Mouse (Mus musculus): ENCODE measurements around the gene Nat8f7.
"Not testable (repeated sequence)": the region's sequence is repeated elsewhere in the genome, so short reads cannot be mapped to it uniquely, and the experiment has no call there.

The Nat8f7 gene

DNA sequence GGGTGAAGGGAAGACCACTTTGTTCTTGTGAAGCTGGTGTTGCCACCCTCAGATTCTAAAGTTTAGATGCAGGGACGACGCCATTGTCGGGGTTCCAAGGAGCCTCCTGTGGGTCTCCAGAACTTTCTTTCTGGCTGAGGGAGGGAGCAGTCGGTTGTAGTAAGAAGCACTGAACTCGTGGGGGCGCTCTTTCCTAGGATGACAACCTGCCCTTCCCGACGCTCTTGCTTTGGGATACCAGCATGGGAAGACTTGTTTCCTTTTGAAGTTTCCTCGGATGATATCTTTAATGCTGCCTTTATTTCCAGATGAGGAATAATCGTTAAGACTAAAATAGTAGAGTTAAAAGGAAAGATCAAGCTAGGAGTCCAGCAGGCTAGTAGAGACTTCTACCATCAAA is at the start of gene Nat8f7:
Nat8f7 (minus strand) TSS at position 101 of the 400 bp plus-strand sequence.
- not testable (repeated sequence) for DNase-seq (ENCODE audit: low spot score in 2 of 2)

DNA sequence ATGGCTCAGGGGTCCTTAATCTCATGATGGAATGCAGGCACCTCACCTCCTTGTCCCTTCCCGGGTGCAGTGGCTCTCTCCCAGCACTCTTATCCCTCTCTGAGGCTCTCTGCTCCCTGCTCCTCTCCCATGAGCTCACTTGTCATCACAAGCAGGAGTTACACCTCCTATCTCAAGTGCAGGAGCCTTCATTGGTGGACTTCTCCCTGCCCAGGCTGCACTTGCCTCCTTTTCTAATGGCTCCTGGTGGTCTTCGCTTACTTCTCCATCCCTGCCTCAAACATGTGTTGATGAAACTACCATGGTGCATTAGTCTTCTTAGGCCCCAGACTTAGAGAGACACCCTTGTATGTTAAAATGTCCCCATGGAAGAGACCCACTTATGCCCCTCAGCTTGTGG is 49.7 kb upstream of the Nat8f7 start:
- not testable (repeated sequence) for DNase-seq (ENCODE audit: low spot score in 2 of 2)

DNA sequence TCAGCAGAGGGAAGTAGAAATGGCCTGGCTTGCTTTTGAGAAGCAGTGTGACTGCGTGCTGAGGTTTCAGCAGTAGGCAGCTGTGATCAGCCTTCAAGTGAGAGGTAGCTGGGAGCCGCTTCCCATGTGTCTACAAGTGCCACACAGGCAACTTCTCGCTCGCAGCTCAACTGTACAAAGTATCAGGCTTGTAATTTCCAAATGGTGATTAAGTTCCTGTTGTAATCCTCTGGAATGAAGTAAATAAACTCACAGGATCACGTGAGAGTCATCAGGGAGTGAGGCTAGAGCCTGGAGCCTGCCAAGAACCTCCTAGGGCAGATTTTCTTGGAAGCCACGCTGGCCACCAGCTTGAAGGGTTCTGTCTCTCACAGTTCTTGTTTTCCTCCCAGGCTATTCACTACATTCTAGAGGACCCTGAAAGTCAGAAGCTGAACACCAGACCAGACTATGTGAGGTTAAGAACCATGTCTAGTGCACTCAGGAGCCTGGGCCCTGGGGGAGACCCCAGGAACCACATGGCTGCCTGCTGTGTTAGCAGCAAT is 42.8 kb upstream of the Nat8f7 start:
- DNase-seq (ENCODE audit: low spot score in 2 of 2) = not testable (repeated sequence)

DNA sequence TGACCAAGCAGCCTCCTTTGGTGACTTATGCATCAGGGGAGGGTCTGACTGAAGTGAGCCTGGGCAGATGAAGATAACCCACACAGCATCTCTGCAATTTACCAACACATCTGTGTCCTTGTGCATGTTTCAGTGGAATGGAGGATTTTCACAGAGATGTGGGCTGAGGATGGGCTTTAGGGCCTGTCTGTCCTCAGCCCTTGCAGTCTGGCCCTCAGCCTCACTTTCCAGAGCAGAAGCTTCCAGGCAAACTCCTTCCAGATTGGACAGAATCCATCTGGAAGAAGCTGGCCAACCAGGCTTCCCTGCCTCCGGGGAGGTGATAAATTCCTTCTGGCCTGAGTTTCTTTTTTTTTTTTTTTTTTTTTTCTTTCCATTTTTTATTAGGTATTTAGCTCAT is 3.4 kb downstream of the Nat8f7 start:
- DNase-seq (ENCODE audit: low spot score in 2 of 2) = not testable (repeated sequence)

DNA sequence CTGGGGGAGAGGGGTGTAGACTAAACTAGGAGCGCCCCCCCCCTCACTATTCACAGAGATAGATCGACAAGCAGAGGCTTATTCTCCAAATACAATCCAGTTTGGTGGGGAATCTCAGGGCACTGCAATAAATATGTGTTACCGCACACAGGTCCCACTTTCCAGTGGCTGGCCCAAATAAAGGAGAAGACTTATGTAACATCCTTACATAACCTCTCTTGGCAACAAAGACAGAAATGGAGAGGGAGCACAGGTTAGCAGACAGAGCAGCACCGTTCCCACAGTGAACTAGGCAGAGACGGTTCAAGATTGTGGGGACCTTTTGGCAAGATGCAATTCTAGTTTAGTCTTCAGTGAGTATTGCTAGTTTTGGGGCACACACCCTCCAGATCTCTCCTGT is 3.8 kb downstream of the Nat8f7 start:
- DNase-seq (ENCODE audit: low spot score in 2 of 2) = not testable (repeated sequence)

DNA sequence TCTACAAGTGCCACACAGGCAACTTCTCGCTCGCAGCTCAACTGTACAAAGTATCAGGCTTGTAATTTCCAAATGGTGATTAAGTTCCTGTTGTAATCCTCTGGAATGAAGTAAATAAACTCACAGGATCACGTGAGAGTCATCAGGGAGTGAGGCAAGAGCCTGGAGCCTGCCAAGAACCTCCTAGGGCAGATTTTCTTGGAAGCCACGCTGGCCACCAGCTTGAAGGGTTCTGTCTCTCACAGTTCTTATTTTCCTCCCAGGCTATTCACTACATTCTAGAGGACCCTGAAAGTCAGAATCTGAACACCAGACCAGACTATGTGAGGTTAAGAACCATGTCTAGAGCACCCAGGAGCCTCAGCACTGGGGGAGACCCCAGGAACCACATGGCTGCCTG is 11.1 kb downstream of the Nat8f7 start:
- not testable (repeated sequence) for DNase-seq (ENCODE audit: low spot score in 2 of 2)

Measured in frontal cortex, postnatal 10 days (tissue).